Mouse (Mus musculus): Measurements from ENCODE around the gene Ctps.

DNA sequence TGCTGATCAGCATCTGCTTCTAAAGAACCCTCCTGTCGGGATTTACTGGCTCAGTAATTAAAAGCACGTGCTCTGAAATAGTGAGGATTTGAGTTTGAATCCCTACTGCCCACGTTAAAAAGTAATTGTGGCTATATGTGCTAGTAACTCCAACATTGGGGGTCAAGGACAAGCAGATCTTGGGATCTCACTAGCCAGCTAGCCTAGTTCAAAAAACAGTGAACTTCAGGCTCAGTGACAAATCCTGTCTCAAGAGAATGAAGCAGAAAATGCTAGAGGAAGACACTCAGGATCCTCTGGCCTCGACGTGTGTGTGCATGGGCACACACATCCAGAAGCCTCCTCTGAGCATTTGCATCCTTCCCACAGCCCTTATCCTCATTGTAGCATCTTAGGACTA lies 48.3 kb downstream of the Ctps start:
- no peak for TF ChIP-seq POLR2A (IDR thresholded peaks at IDR 0.05; ENCODE audit: extremely low read depth, insufficient read depth, low read length)
- TF ChIP-seq CTCF (IDR thresholded peaks at IDR 0.05; ENCODE audit: extremely low read depth, insufficient read depth, low read length) = no peak

All from cortical plate, adult 2 months (tissue).